Mouse (Mus musculus) forebrain, embryonic 12.5 days (tissue): ENCODE measurements around the gene Cox10. TPM values are rescaled to one million over a fixed set of nuclear protein-coding genes. Genes with fewer than 3 reads are reported as not detected.
"Not testable (repeated sequence)": the region's sequence is repeated elsewhere in the genome, so short reads cannot be mapped to it uniquely, and the experiment has no call there.

Source experiments
- ATAC-seq: fragments of 200-750 bp; cut with Nextera tagmentation; 2 replicates; pipeline ENCODE4 v1.8.0; 2017; ENCODE audit warnings: moderate TSS enrichment; ENCODE audit not compliant: low FRiP score
- H3K27ac ChIP-seq: fragments of 300-500 bp; sonication (generic); 2 replicates; pipeline ENCODE4 v1.5.1; 2016; ENCODE audit warnings: mild to moderate bottlenecking
- H3K27me3 ChIP-seq: fragments of 300-500 bp; sonication (generic); 2 replicates; pipeline ENCODE4 v1.6.1; 2016; ENCODE audit warnings: mild to moderate bottlenecking
- H3K36me3 ChIP-seq: fragments of 300-500 bp; sonication (generic); replicated peaks from 2 replicates; pipeline ENCODE4 v1.6.1; 2016; ENCODE audit warnings: mild to moderate bottlenecking
- H3K4me1 ChIP-seq: fragments of 300-500 bp; sonication (generic); 2 replicates; pipeline ENCODE4 v1.6.1; 2016
- H3K4me2 ChIP-seq: fragments of 300-500 bp; sonication (generic); 2 replicates; pipeline ENCODE4 v1.6.1; 2016; ENCODE audit warnings: mild to moderate bottlenecking, moderate library complexity
- H3K4me3 ChIP-seq: fragments of 300-500 bp; sonication (generic); replicated peaks from 2 replicates; pipeline ENCODE4 v1.5.1; 2016; ENCODE audit warnings: mild to moderate bottlenecking
- H3K9ac ChIP-seq: fragments of 300-500 bp; sonication (generic); 2 replicates; pipeline ENCODE4 v1.6.1; 2016; ENCODE audit warnings: mild to moderate bottlenecking
- H3K9me3 ChIP-seq: fragments of 300-500 bp; sonication (generic); 2 replicates; pipeline ENCODE4 v1.6.1; 2016
- WGBS: fragments of 180-500 bp; shearing (Covaris S2); methylation state at CpG from one replicate; pipeline ENCODE4 v1.1.7; 2016; 5-methylcytosine and 5-hydroxymethylcytosine counted together
- polyA plus RNA-seq: library from polyadenylated mRNA; unstranded; fragments of >200 nt; fragmentation: Nextera tagmentation; extraction: Ambion mirVana; gene quantifications from 2 replicates; pipeline ENCODE4 v1.2.1, GENCODE M21; 2016

Gene Cox10
- 21.9 and 22.4 TPM in 2 replicates for polyA plus RNA-seq

GRCm38 (mm10) chr11:64078956-64079726 is at the start of gene Cox10:
Gene Cox10, minus strand, starts transcription at chr11:64079468.
- Histone ChIP-seq H3K4me3 (peak within 1 kb of the TSS; percentile 80), H3K27me3 (no peaks in the 10 kb centered on the region), H3K9ac (peak within 1 kb of the TSS; percentile 76), H3K9me3 (no peaks in the 10 kb centered on the region), H3K36me3 (no peaks in the 10 kb centered on the region), H3K4me1 (peaks cover 19% of the 10 kb centered on the region), H3K27ac (peak within 1 kb of the TSS; percentile 83), H3K4me2 (peak within 1 kb of the TSS; percentile 74)
- ATAC-seq = peak; percentile 94
- under 1% methylated on average over 44 of the region's 45 CpGs for WGBS

- Histone ChIP-seq H3K9me3 (no peaks in the 10 kb centered on the region), H3K4me3 (no peak overlapping the region), H3K27me3 (no peaks in the 10 kb centered on the region), H3K4me2 (no peak overlapping the region), H3K27ac (no peak overlapping the region), H3K4me1 (no peaks in the 10 kb centered on the region), H3K36me3 (no peaks in the 10 kb centered on the region), H3K9ac (no peak overlapping the region)
- WGBS = 79% methylated on average over 9 of the region's 9 CpGs
- ATAC-seq = no peak
Observed at GRCm38 (mm10) chr11:64128016-64128415, 48.7 kb upstream of the Cox10 start.

GRCm38 (mm10) chr11:64125471-64125870 is 46.2 kb upstream of the Cox10 start:
- WGBS = 75% methylated on average over 2 of the region's 2 CpGs
- ATAC-seq = no peak
- no peaks in the 10 kb centered on the region for H3K36me3 ChIP-seq
- H3K9ac ChIP-seq = no peak overlapping the region
- H3K4me1 ChIP-seq = no peaks in the 10 kb centered on the region
- no peaks in the 10 kb centered on the region for H3K9me3 ChIP-seq
- no peaks in the 10 kb centered on the region for H3K27me3 ChIP-seq
- no peak overlapping the region for H3K4me2 ChIP-seq
- H3K4me3 ChIP-seq = no peak overlapping the region
- no peak overlapping the region for H3K27ac ChIP-seq

GRCm38 (mm10) chr11:64123174-64123573 is 43.9 kb upstream of the Cox10 start:
- WGBS = 91% methylated on average over 6 of the region's 6 CpGs
- not testable (repeated sequence) for ATAC-seq, H3K27me3 ChIP-seq, H3K9me3 ChIP-seq, H3K36me3 ChIP-seq, H3K9ac ChIP-seq, H3K4me1 ChIP-seq, H3K27ac ChIP-seq, H3K4me3 ChIP-seq, H3K4me2 ChIP-seq

- WGBS = 91% methylated on average over 4 of the region's 4 CpGs
- H3K27me3 ChIP-seq = no peaks in the 10 kb centered on the region
- H3K4me3 ChIP-seq = no peak overlapping the region
- no peak overlapping the region for H3K9ac ChIP-seq
- H3K36me3 ChIP-seq = no peaks in the 10 kb centered on the region
- H3K4me1 ChIP-seq = no peaks in the 10 kb centered on the region
- no peaks in the 10 kb centered on the region for H3K9me3 ChIP-seq
- ATAC-seq = no peak
- H3K4me2 ChIP-seq = no peak overlapping the region
- H3K27ac ChIP-seq = no peak overlapping the region
Observed at GRCm38 (mm10) chr11:64116711-64117110, 37.4 kb upstream of the Cox10 start.

- Histone ChIP-seq H3K4me3 (no peak overlapping the region), H3K9ac (no peak overlapping the region), H3K9me3 (no peaks in the 10 kb centered on the region), H3K27me3 (no peaks in the 10 kb centered on the region), H3K4me2 (no peak overlapping the region), H3K4me1 (no peaks in the 10 kb centered on the region), H3K36me3 (no peaks in the 10 kb centered on the region), H3K27ac (no peak overlapping the region)
- 87% methylated on average over 2 of the region's 2 CpGs for WGBS
- ATAC-seq = no peak
Observed at GRCm38 (mm10) chr11:64115822-64116221, 36.6 kb upstream of the Cox10 start.

- ATAC-seq = no peak
- Histone ChIP-seq H3K27ac (no peak overlapping the region), H3K4me3 (no peak overlapping the region), H3K36me3 (no peaks in the 10 kb centered on the region), H3K4me1 (no peaks in the 10 kb centered on the region), H3K9ac (no peak overlapping the region), H3K4me2 (no peak overlapping the region), H3K27me3 (no peaks in the 10 kb centered on the region), H3K9me3 (no peaks in the 10 kb centered on the region)
- WGBS = 84% methylated on average over 9 of the region's 9 CpGs
Observed at GRCm38 (mm10) chr11:64115101-64115500, 35.8 kb upstream of the Cox10 start.

- 87% methylated on average over 5 of the region's 5 CpGs for WGBS
- ATAC-seq = no peak
Observed at GRCm38 (mm10) chr11:64100060-64100459, 20.8 kb upstream of the Cox10 start.

GRCm38 (mm10) chr11:64093058-64093457 is 13.8 kb upstream of the Cox10 start:
- no peak overlapping the region for H3K4me2 ChIP-seq
- no peak overlapping the region for H3K9ac ChIP-seq
- no peak overlapping the region for H3K27ac ChIP-seq
- H3K4me3 ChIP-seq = no peak overlapping the region
- no peaks in the 10 kb centered on the region for H3K9me3 ChIP-seq
- no peaks in the 10 kb centered on the region for H3K36me3 ChIP-seq
- H3K27me3 ChIP-seq = no peaks in the 10 kb centered on the region
- 91% methylated on average over 4 of the region's 4 CpGs for WGBS
- no peaks in the 10 kb centered on the region for H3K4me1 ChIP-seq
- ATAC-seq = no peak

More at GRCm38 (mm10) chr11:64100060-64100459, 20.8 kb upstream of the Cox10 start:
- H3K4me1 ChIP-seq = no peaks in the 10 kb centered on the region
- no peak overlapping the region for H3K4me3 ChIP-seq
- H3K36me3 ChIP-seq = no peaks in the 10 kb centered on the region
- no peak overlapping the region for H3K9ac ChIP-seq
- H3K27ac ChIP-seq = no peak overlapping the region
- H3K9me3 ChIP-seq = no peaks in the 10 kb centered on the region
- no peak overlapping the region for H3K4me2 ChIP-seq
- no peaks in the 10 kb centered on the region for H3K27me3 ChIP-seq

GRCm38 (mm10) chr11:64091150-64091549 is 11.9 kb upstream of the Cox10 start:
- 80% methylated on average over 7 of the region's 7 CpGs for WGBS
- Histone ChIP-seq H3K36me3 (no peaks in the 10 kb centered on the region), H3K9me3 (no peaks in the 10 kb centered on the region), H3K9ac (no peak overlapping the region), H3K27me3 (no peaks in the 10 kb centered on the region), H3K4me1 (no peaks in the 10 kb centered on the region), H3K4me3 (no peak overlapping the region), H3K27ac (no peak overlapping the region), H3K4me2 (no peak overlapping the region)
- no peak for ATAC-seq

GRCm38 (mm10) chr11:64089682-64090081 is 10.4 kb upstream of the Cox10 start:
- 38% methylated on average over 2 of the region's 2 CpGs for WGBS
- no peaks in the 10 kb centered on the region for H3K36me3 ChIP-seq

GRCm38 (mm10) chr11:64085888-64086287 is 6.6 kb upstream of the Cox10 start:
- H3K9ac ChIP-seq = no peak overlapping the region
- H3K4me3 ChIP-seq = no peak overlapping the region
- H3K4me1 ChIP-seq = peaks cover 2% of the 10 kb centered on the region; the same call in 1 of the 2 replicates
- H3K27me3 ChIP-seq = no peaks in the 10 kb centered on the region
- H3K27ac ChIP-seq = no peak overlapping the region
- no peak overlapping the region for H3K4me2 ChIP-seq
- H3K9me3 ChIP-seq = no peaks in the 10 kb centered on the region
- 86% methylated on average over 5 of the region's 5 CpGs for WGBS
- H3K36me3 ChIP-seq = no peaks in the 10 kb centered on the region
- no peak for ATAC-seq

More at GRCm38 (mm10) chr11:64089682-64090081, 10.4 kb upstream of the Cox10 start:
- Histone ChIP-seq H3K4me3 (no peak overlapping the region), H3K4me2 (no peak overlapping the region), H3K4me1 (no peaks in the 10 kb centered on the region), H3K9me3 (no peaks in the 10 kb centered on the region), H3K27ac (no peak overlapping the region), H3K9ac (no peak overlapping the region), H3K27me3 (no peaks in the 10 kb centered on the region)
- ATAC-seq = no peak

- Histone ChIP-seq H3K27me3 (no peaks in the 10 kb centered on the region), H3K36me3 (no peaks in the 10 kb centered on the region), H3K9ac (peak overlapping the region; percentile 76), H3K4me2 (peak overlapping the region; percentile 74), H3K27ac (peak overlapping the region; percentile 83), H3K4me3 (peak overlapping the region; percentile 80), H3K4me1 (peaks cover 19% of the 10 kb centered on the region), H3K9me3 (no peaks in the 10 kb centered on the region)
- peak; percentile 63 for ATAC-seq
- WGBS = 0% methylated on average over 8 of the region's 8 CpGs
Observed at GRCm38 (mm10) chr11:64079727-64080081, 436 bp upstream of the Cox10 start.
